Mouse (Mus musculus): ENCODE measurements at regions not wholly inside any gene's neighbourhood (a gene's known extent, or its start where the extent isn't known, plus 50 kb on each side); places are given as distances from the start of the nearest gene placed in this dataset.

- TF ChIP-seq POLR2A (IDR thresholded peaks at IDR 0.05; ENCODE audit: low read depth, low read length) (no peak), EP300 (IDR thresholded peaks at IDR 0.05; ENCODE audit: low read length) (no peak), NELFE (IDR thresholded peaks at IDR 0.05; ENCODE audit: low read depth, low read length) (no peak)
Observed at GRCm38 (mm10) chr16:76096363-76096762, 74.3 kb upstream of the Samsn1 start.
